Mouse (Mus musculus): ENCODE data around the gene Fxyd7. TPM values are rescaled to one million over a fixed set of nuclear protein-coding genes. Genes with fewer than 3 reads are reported as not detected.

Gene Fxyd7
- total RNA-seq, 4 experiments from 2014 or later = 0.99 to 1.3 (median 1.3) TPM; not detected in 1

- no peak for DNase-seq (ENCODE audit: low spot score in 2 of 2)
These were observed 38.3 kb downstream of the Fxyd7 start for GRCm38 (mm10) chr7:31012971-31013370.

- no peak for DNase-seq (ENCODE audit: low spot score in 2 of 2)
These were observed 42.4 kb downstream of the Fxyd7 start for GRCm38 (mm10) chr7:31008889-31009288.

GRCm38 (mm10) chr7:31008175-31008574, 43.1 kb downstream of the Fxyd7 start:
- no peak for DNase-seq (ENCODE audit: low spot score in 2 of 2)

GRCm38 (mm10) chr7:31007775-31008174, 43.5 kb downstream of the Fxyd7 start:
- no peak for DNase-seq (ENCODE audit: low spot score in 2 of 2)

GRCm38 (mm10) chr7:31002650-31003049, 48.6 kb downstream of the Fxyd7 start:
- no peak for DNase-seq (ENCODE audit: low spot score in 2 of 2)

GRCm38 (mm10) chr7:31000505-31001020, 50.7 kb downstream of the Fxyd7 start:
- peak; percentile 51 to 67 for DNase-seq (ENCODE audit: low spot score in 2 of 2)

GRCm38 (mm10) chr7:30996491-30996890, 54.8 kb downstream of the Fxyd7 start:
- no peak for DNase-seq (ENCODE audit: low spot score in 2 of 2)

- DNase-seq (ENCODE audit: low spot score in 2 of 2) = no peak
These were observed 57.3 kb downstream of the Fxyd7 start for GRCm38 (mm10) chr7:30993986-30994385.

Small RNA genes within 50 kb of the gene (microRNA-seq; reads per million reads assigned to microRNA genes)
- gene Mir7050 = not detected

Other genes starting within 250 kb of the Fxyd7 start
- gene Ffar2, start 227.7 kb downstream of the Fxyd7 start, total RNA-seq (2022) = 1 to 10 TPM in 2 of 4 experiments, under 1 TPM in 1, not detected in 1; 0.21 to 1.2 (median 1.2) TPM
- not detected for gene Ffar3, start 195.3 kb downstream of the Fxyd7 start, total RNA-seq (2022)
- gene Ffar1, start 189.9 kb downstream of the Fxyd7 start, total RNA-seq (2022) = not detected
- not detected for gene Cd22, start 171.1 kb downstream of the Fxyd7 start, total RNA-seq (2022)
- gene Mag, start 136.6 kb downstream of the Fxyd7 start, total RNA-seq (2022) = under 1 TPM in 3 of 4 experiments, not detected in 1; 0.47 to 0.65 (median 0.56) TPM
- gene Hamp2, start 126.8 kb downstream of the Fxyd7 start, total RNA-seq (2022) = not detected
- gene Hamp, start 107.4 kb downstream of the Fxyd7 start, total RNA-seq (2022) = under 1 TPM in 1 of 4 experiments, not detected in 3; 0.86 TPM
- 10 to 100 TPM; 75.5 to 96.0 (median 89.5) TPM for gene Usf2, start 94.7 kb downstream of the Fxyd7 start, total RNA-seq (2022)
- under 1 TPM in 3 of 4 experiments, not detected in 1; 0.29 to 0.56 (median 0.54) TPM for gene Lsr, start 78.0 kb downstream of the Fxyd7 start, total RNA-seq (2022)
- under 1 TPM in 1 of 4 experiments, not detected in 3; 0.19 TPM for gene Fam187b, start 77.7 kb downstream of the Fxyd7 start, total RNA-seq (2022)
- gene Fxyd5, start 9.0 kb downstream of the Fxyd7 start, total RNA-seq (2022) = 1 to 10 TPM; 4.7 to 8.7 (median 6.1) TPM
- gene Fxyd1, start 5.7 kb upstream of the Fxyd7 start, total RNA-seq (2022) = 100 to 1,000 TPM; 556 to 826 (median 679) TPM
- 1 to 10 TPM; 1.4 to 3.5 (median 2.3) TPM for gene Lgi4, start 7.9 kb upstream of the Fxyd7 start, total RNA-seq (2022)
- 1 to 10 TPM in 2 of 4 experiments, under 1 TPM in 2; 0.77 to 1.3 (median 0.92) TPM for gene Fxyd3, start 25.2 kb upstream of the Fxyd7 start, total RNA-seq (2022)
- gene Hpn, start 63.8 kb upstream of the Fxyd7 start, total RNA-seq (2022) = 10 to 100 TPM; 15.2 to 21.0 (median 17.7) TPM
- 1,000 to 10,000 TPM in 1 of 4 experiments, 100 to 1,000 TPM in 3; 780 to 1,106 (median 929) TPM for gene Scn1b, start 75.5 kb upstream of the Fxyd7 start, total RNA-seq (2022)
- gene Gramd1a, start 104.4 kb upstream of the Fxyd7 start, total RNA-seq (2022) = 10 to 100 TPM; 30.7 to 40.2 (median 33.3) TPM
- gene Scgb2b2, start 239.0 kb upstream of the Fxyd7 start, total RNA-seq (2022) = not detected
- not detected for gene Scgb1b2, start 240.4 kb upstream of the Fxyd7 start, total RNA-seq (2022)

All from gastrocnemius, adult 8-10 months (tissue).